In genomic region chr11:32307006-32307405, GRCm38 (mm10) we compare ENCODE assay signal across 26 mouse cellular contexts. TPM values are rescaled to one million over a fixed set of nuclear protein-coding genes. Genes with fewer than 3 reads are reported as not detected.
DNase-seq lines count a peak whose midpoint lies in the region; ATAC-seq lines count a peak whose summit lies in the region.
"Had no signal": no experiment of that assay in that cellular context is flagged by ENCODE, and none has a peak within 500 bp of the region (broad histone marks: within the 10 kb centered on the region; RNA-seq: fewer than 3 reads in every experiment).

No protein-coding gene starts in this region.

- H3K4me3 ChIP-seq in erythroblast, embryonic 14.5 days (replicated peaks), result peak overlapping the region; percentile 11
- no peak overlapping the region for H3K4me3 ChIP-seq in liver, embryonic 13.5 days (replicated peaks)
- no peak overlapping the region for H3K4me3 ChIP-seq in liver, embryonic 16.5 days (ENCODE audit: low read depth, low read length)
- H3K4me3 ChIP-seq: forebrain, embryonic 12.5 days; forebrain, embryonic 15.5 days; heart, adult 2 months; heart, embryonic 10.5 days; heart, embryonic 13.5 days had no signal

- H3K9me3 ChIP-seq in erythroblast, embryonic 14.5 days (ENCODE audit: control insufficient read depth, low read length), result no peaks in the 10 kb centered on the region; the same call in 1 of the 2 replicates
- H3K9me3 ChIP-seq in liver, embryonic 13.5 days (replicated peaks), result no peaks in the 10 kb centered on the region
- no peaks in the 10 kb centered on the region for H3K9me3 ChIP-seq in liver, embryonic 16.5 days (replicated peaks; ENCODE audit: control insufficient read depth, low read length)
- H3K9me3 ChIP-seq: forebrain, embryonic 12.5 days; forebrain, embryonic 15.5 days; heart, embryonic 10.5 days; heart, embryonic 13.5 days had no signal

- peaks cover 41% of the 10 kb centered on the region for H3K36me3 ChIP-seq in erythroblast, embryonic 14.5 days (ENCODE audit: control insufficient read depth)
- H3K36me3 ChIP-seq in liver, embryonic 13.5 days, result peaks cover 22% of the 10 kb centered on the region
- peaks cover 2% of the 10 kb centered on the region; the same call in 1 of the 2 replicates for H3K36me3 ChIP-seq in liver, embryonic 16.5 days (ENCODE audit: control insufficient read depth, insufficient read depth)
- H3K36me3 ChIP-seq: forebrain, embryonic 12.5 days; forebrain, embryonic 15.5 days; heart, embryonic 10.5 days; heart, embryonic 13.5 days had no signal

- 0 out of 2 replicates have a peak overlapping the region, but pooled peaks have one; percentile 39 for H3K27ac ChIP-seq in liver, embryonic 13.5 days
- H3K27ac ChIP-seq in liver, embryonic 16.5 days (ENCODE audit: low read length), result no peak overlapping the region
- H3K27ac ChIP-seq: forebrain, embryonic 12.5 days; forebrain, embryonic 15.5 days; heart, adult 2 months; heart, embryonic 10.5 days; heart, embryonic 13.5 days; hindbrain, embryonic 14.5 days had no signal

- WGBS in liver, embryonic 13.5 days (ENCODE audit: insufficient replicate concordance), result 37% methylated on average over 1 of the region's 1 CpGs
- WGBS in liver, embryonic 16.5 days (ENCODE audit: insufficient replicate concordance), result 59% methylated on average over 1 of the region's 1 CpGs

- peak overlapping the region; percentile 57 for H3K9ac ChIP-seq in liver, embryonic 13.5 days
- no peak overlapping the region for H3K9ac ChIP-seq in liver, embryonic 16.5 days (ENCODE audit: low read depth, low read length)
- H3K9ac ChIP-seq: forebrain, embryonic 12.5 days; forebrain, embryonic 15.5 days; heart, embryonic 13.5 days; hindbrain, embryonic 14.5 days had no signal

- H3K4me2 ChIP-seq in liver, embryonic 13.5 days, result peak overlapping the region; percentile 12; the same call in 1 of the 2 replicates
- H3K4me2 ChIP-seq in liver, embryonic 16.5 days (ENCODE audit: low read depth, low read length), result no peak overlapping the region
- H3K4me2 ChIP-seq: forebrain, embryonic 12.5 days; forebrain, embryonic 15.5 days; heart, embryonic 13.5 days; hindbrain, embryonic 14.5 days had no signal

- ATAC-seq in liver, embryonic 13.5 days (ENCODE audit: low read depth), result peak; percentile 83
- peak; percentile 46; the same call in 1 of the 2 replicates for ATAC-seq in liver, embryonic 16.5 days (ENCODE audit: low read depth)
- ATAC-seq: CD4-positive, CD25-positive, alpha-beta regulatory T cell, adult 4 months; forebrain, embryonic 15.5 days had no signal

- peaks cover 35% of the 10 kb centered on the region for H3K4me1 ChIP-seq in erythroblast, embryonic 14.5 days (ENCODE audit: control insufficient read depth)
- H3K4me1 ChIP-seq in liver, embryonic 13.5 days (replicated peaks), result peaks cover 37% of the 10 kb centered on the region
- H3K4me1 ChIP-seq in liver, embryonic 16.5 days (ENCODE audit: control insufficient read depth, low read depth, low read length), result peaks cover 9% of the 10 kb centered on the region

- DNase-seq in liver, embryonic 13.5 days, result no peak
- no peak for DNase-seq in gastrocnemius, postnatal 25 days
- DNase-seq in adipocyte (ENCODE audit: low spot score), result no peak
- no peak for DNase-seq in thymus, postnatal 10 days (ENCODE audit: low spot score in 2 of 2)
- DNase-seq: adrenal gland, adult 8-10 months; adrenal gland, postnatal 25 days; cerebellum, adult 18-20 months; cerebellum, adult 9-10 months; cerebellum, postnatal 14 days; gastrocnemius, postnatal 36 days; heart, adult 2 months; heart, postnatal 14 days; heart, postnatal 4 days had no signal

- peaks cover 35% of the 10 kb centered on the region for H3K27me3 ChIP-seq in erythroblast, embryonic 14.5 days (ENCODE audit: control insufficient read depth)
- peaks cover 39% of the 10 kb centered on the region for H3K27me3 ChIP-seq in liver, embryonic 13.5 days
- H3K27me3 ChIP-seq in liver, embryonic 16.5 days (ENCODE audit: control insufficient read depth, insufficient read depth, low read depth, low read length), result no peaks in the 10 kb centered on the region
- H3K27me3 ChIP-seq: forebrain, embryonic 15.5 days had no signal

RNA-seq across cellular contexts. Expression of gene Hbq1a, which starts 7.1 kb away (rescaled TPM):
- polyA plus RNA-seq in erythroblast, embryonic 14.5 days (2012), result 0.09 and 1.1 TPM in 2 replicates
- 5.6 and 6.1 TPM in 2 replicates for polyA plus RNA-seq in liver, embryonic 13.5 days (2015; fragmentation: Nextera tagmentation; extraction: Ambion mirVana)
- polyA plus RNA-seq in liver, embryonic 16.5 days (2015; fragmentation: Nextera tagmentation; extraction: Ambion mirVana), result 6.4 and 7.3 TPM in 2 replicates
- total RNA-seq in gastrocnemius, postnatal 25 days (2021), result not detected
- total RNA-seq: adrenal gland, postnatal 25 days; gastrocnemius, adult 8-10 months; gastrocnemius, postnatal 36 days; granulocyte monocyte progenitor cell, adult 5-6 weeks had no signal
- polyA plus RNA-seq: CD4-positive, CD25-positive, alpha-beta regulatory T cell, adult 4 months; heart, embryonic 10.5 days; hindbrain, embryonic 11.5 days had no signal

RNA-seq across cellular contexts. Expression of gene Hba-a2, which starts 10.7 kb away (rescaled TPM):
- 130,484 and 191,888 TPM in 2 replicates for polyA plus RNA-seq in erythroblast, embryonic 14.5 days (2012)
- polyA plus RNA-seq in liver, embryonic 13.5 days (2015; fragmentation: Nextera tagmentation; extraction: Ambion mirVana), result 140,141 and 155,581 TPM in 2 replicates
- polyA plus RNA-seq in liver, embryonic 16.5 days (2015; fragmentation: Nextera tagmentation; extraction: Ambion mirVana), result 165,200 and 165,281 TPM in 2 replicates
- 1,000 to 10,000 TPM in 1 of 2 experiments, 100 to 1,000 TPM in 1; 358 to 1,609 TPM for total RNA-seq in gastrocnemius, postnatal 25 days (2021)
- polyA plus RNA-seq: C2C12 had no signal

RNA-seq across cellular contexts. Expression of gene Hbq1b, which starts 20.2 kb away (rescaled TPM):
- 7.5 and 8.6 TPM in 2 replicates for polyA plus RNA-seq in erythroblast, embryonic 14.5 days (2012)
- 111 and 141 TPM in 2 replicates for polyA plus RNA-seq in liver, embryonic 13.5 days (2015; fragmentation: Nextera tagmentation; extraction: Ambion mirVana)
- polyA plus RNA-seq in liver, embryonic 16.5 days (2015; fragmentation: Nextera tagmentation; extraction: Ambion mirVana), result 158 and 159 TPM in 2 replicates
- not detected for total RNA-seq in gastrocnemius, postnatal 25 days (2021)
- total RNA-seq: adrenal gland, adult 8-10 months; gastrocnemius, adult 8-10 months; gastrocnemius, postnatal 36 days; granulocyte monocyte progenitor cell, adult 5-6 weeks had no signal
- polyA plus RNA-seq: C2C12; CD4-positive, CD25-positive, alpha-beta regulatory T cell, adult 4 months had no signal

RNA-seq across cellular contexts. Expression of gene Hba-a1, which starts 23.7 kb away (rescaled TPM):
- 387,305 and 409,151 TPM in 2 replicates for polyA plus RNA-seq in erythroblast, embryonic 14.5 days (2012)
- 56,818 and 64,288 TPM in 2 replicates for polyA plus RNA-seq in liver, embryonic 13.5 days (2015; fragmentation: Nextera tagmentation; extraction: Ambion mirVana)
- 72,809 and 72,929 TPM in 2 replicates for polyA plus RNA-seq in liver, embryonic 16.5 days (2015; fragmentation: Nextera tagmentation; extraction: Ambion mirVana)
- total RNA-seq in gastrocnemius, postnatal 25 days (2021), result 1,000 to 10,000 TPM in 1 of 2 experiments, 100 to 1,000 TPM in 1; 451 to 2,047 TPM

RNA-seq across cellular contexts. Expression of gene Hba-x, which starts 30.8 kb away (rescaled TPM):
- 158 and 188 TPM in 2 replicates for polyA plus RNA-seq in erythroblast, embryonic 14.5 days (2012)
- polyA plus RNA-seq in liver, embryonic 13.5 days (2015; fragmentation: Nextera tagmentation; extraction: Ambion mirVana), result 289 and 430 TPM in 2 replicates
- 43.7 and 47.4 TPM in 2 replicates for polyA plus RNA-seq in liver, embryonic 16.5 days (2015; fragmentation: Nextera tagmentation; extraction: Ambion mirVana)
- not detected for total RNA-seq in gastrocnemius, postnatal 25 days (2021)
- total RNA-seq: adrenal gland, adult 8-10 months; adrenal gland, postnatal 25 days; gastrocnemius, adult 8-10 months; gastrocnemius, postnatal 36 days; granulocyte monocyte progenitor cell, adult 5-6 weeks; heart, adult 2 months; heart, postnatal 14 days; MEL had no signal
- polyA plus RNA-seq: C2C12; CD4-positive, CD25-positive, alpha-beta regulatory T cell, adult 4 months; heart, adult 2 months had no signal

Comparison
In these comparisons a context has a peak if more than half of its experiments do, and no peak if none do; other contexts are left out.
1. RNA of gene Hbq1b, which starts 20.2 kb away (polyA plus RNA-seq): 158 to 159 TPM in liver, embryonic 16.5 days and 111 to 141 TPM in liver, embryonic 13.5 days; 7.5 to 8.6 TPM in erythroblast, embryonic 14.5 days; every median in the first group is over 10 times any median in the second.